Mouse (Mus musculus) retina, embryonic 14.5 days (tissue): ENCODE results near the gene Knop1.

ENCODE experiments used
- DNase-seq: peaks from one replicate; pipeline ENCODE4 v3.0.0-alpha.2; 2015; ENCODE audit warnings: low spot score

The Knop1 gene

GRCm38 (mm10) chr7:118848796-118849195 is 7.3 kb downstream of the Knop1 start:
- DNase-seq = no peak

- no peak for DNase-seq
Measured at GRCm38 (mm10) chr7:118846329-118846728, 9.7 kb downstream of the Knop1 start.

GRCm38 (mm10) chr7:118845141-118845540 is 10.9 kb downstream of the Knop1 start:
- DNase-seq = no peak

- DNase-seq = no peak
Measured at GRCm38 (mm10) chr7:118842938-118843337, 13.1 kb downstream of the Knop1 start.

GRCm38 (mm10) chr7:118841796-118842195 is 14.3 kb downstream of the Knop1 start:
- no peak for DNase-seq

- no peak for DNase-seq
Measured at GRCm38 (mm10) chr7:118841030-118841745, 14.9 kb downstream of the Knop1 start.

- DNase-seq = no peak
Measured at GRCm38 (mm10) chr7:118837901-118838300, 18.2 kb downstream of the Knop1 start.

- no peak for DNase-seq
Measured at GRCm38 (mm10) chr7:118827975-118828416, 28.1 kb downstream of the Knop1 start.

GRCm38 (mm10) chr7:118824451-118824850 is 31.6 kb downstream of the Knop1 start:
- DNase-seq = no peak

- DNase-seq = no peak
Measured at GRCm38 (mm10) chr7:118821887-118822556, 34.0 kb downstream of the Knop1 start.

- DNase-seq = no peak
Measured at GRCm38 (mm10) chr7:118821356-118821755, 34.7 kb downstream of the Knop1 start.

GRCm38 (mm10) chr7:118819666-118820065 is 36.4 kb downstream of the Knop1 start:
- DNase-seq = no peak

GRCm38 (mm10) chr7:118817741-118818140 is 38.3 kb downstream of the Knop1 start:
- no peak for DNase-seq

- no peak for DNase-seq
Measured at GRCm38 (mm10) chr7:118816275-118816674, 39.8 kb downstream of the Knop1 start.

GRCm38 (mm10) chr7:118813592-118813991 is 42.5 kb downstream of the Knop1 start:
- DNase-seq = no peak

- no peak for DNase-seq
Measured at GRCm38 (mm10) chr7:118811407-118812106, 44.5 kb downstream of the Knop1 start.

GRCm38 (mm10) chr7:118807899-118808298 is 48.2 kb downstream of the Knop1 start:
- DNase-seq = no peak

- peak; percentile 23 for DNase-seq
Measured at GRCm38 (mm10) chr7:118806631-118807411, 49.2 kb downstream of the Knop1 start.

GRCm38 (mm10) chr7:118803425-118803824 is 52.6 kb downstream of the Knop1 start:
- no peak for DNase-seq

- DNase-seq = no peak
Measured at GRCm38 (mm10) chr7:118801791-118802190, 54.3 kb downstream of the Knop1 start.

GRCm38 (mm10) chr7:118800112-118800734 is 55.8 kb downstream of the Knop1 start:
- DNase-seq = no peak
